Mouse (Mus musculus) adrenal gland, adult 8-10 months (tissue): ENCODE results near the gene Cd82. TPM values are rescaled to one million over a fixed set of nuclear protein-coding genes. Genes with fewer than 3 reads are reported as not detected.
A peak's percentile ranks its signal among the peaks of the same experiment; 100 is the strongest.

Experiments
- DNase-seq: peaks from one replicate; pipeline ENCODE4 v3.0.0; 2022
- total RNA-seq, 4 experiments: library from RNA; stranded (reverse); gene quantifications; 2 replicates each; pipeline ENCODE4 v1.2.4; 2022

Gene Cd82
- total RNA-seq, 4 experiments from 2014 or later: 74.6 to 101 (median 78.3) TPM

- DNase-seq: no peak
These were observed 3.4 kb upstream of the Cd82 start for GRCm38 (mm10) chr2:93466314-93466713.

DNA sequence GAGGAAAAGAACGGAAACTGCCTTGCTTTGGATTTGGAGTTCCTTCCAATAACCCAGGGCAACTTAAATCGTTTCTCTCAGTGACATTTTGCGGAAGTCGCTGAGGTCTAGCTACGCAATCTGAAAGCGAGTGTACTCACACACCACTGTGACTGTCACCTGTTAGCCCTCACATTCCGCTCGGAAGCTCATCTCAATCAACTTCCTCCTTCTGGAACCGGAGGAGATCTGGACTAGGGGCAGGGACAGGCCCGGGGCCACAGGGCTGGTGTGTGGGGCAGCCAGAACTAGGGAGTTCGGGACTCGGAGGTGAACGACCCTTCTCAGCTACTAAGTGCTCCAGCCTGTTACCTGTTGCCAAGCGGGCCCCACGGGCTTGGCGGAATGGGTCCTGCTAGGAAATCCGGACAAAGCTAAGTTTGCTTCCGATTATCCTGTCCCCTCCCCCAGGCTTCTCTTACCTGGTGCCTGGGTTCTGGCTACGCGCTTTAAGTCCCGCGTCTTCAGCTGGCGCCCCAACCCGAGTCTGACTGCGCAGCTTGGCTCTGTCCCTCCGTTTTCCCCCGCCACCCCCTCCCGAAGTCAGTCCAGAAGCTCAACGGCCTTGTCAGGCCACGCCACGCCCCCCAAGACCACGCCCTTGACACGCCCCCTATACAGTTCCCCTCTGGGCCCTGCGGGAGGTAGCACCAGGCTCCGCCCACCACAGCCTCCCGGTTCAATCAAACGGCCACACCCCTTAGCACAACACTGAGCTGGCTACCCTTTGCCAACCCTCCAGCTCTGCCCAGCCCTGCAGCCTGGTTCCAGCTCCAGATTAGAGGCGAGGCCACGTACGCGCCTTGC lies 848 bp downstream of the Cd82 start:
- peak; percentile 99 for DNase-seq

GRCm38 (mm10) chr2:93460786-93461469 lies 2.0 kb downstream of the Cd82 start:
- no peak for DNase-seq

DNA sequence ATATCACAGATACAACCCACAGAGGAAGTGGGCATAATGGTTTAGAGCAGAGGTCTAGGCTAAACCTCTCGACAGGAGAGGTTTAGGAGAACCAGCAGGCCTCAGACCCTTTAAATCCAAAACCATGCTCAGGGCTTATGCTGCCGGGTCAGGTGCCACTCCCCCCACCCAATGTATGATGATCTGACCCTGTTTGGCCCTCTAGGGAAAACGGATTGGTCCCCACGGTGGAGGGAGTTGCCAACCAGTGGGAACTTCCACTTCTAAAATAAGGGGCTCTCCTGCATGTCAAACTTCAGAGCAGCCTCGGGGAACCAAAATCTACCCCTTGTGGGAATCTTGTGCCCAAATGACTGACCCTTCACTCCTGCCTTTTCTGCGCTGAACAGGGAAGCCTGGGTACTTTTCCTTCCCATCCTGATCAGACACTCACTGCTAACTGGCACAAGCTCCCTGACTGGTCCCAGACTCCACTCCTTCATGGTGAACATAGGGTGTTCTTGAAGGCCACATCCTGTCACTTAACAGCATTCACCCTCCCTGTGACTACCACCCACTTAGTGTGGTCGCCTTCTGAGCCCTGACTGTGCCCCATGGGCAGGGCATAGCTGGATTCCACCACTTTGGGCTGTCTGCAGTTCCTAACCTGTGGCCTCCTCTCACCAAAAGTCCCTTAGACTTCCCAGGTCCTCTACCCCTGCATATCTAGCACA lies 3.6 kb downstream of the Cd82 start:
- no peak for DNase-seq

GRCm38 (mm10) chr2:93458332-93459207 lies 4.4 kb downstream of the Cd82 start:
- no peak for DNase-seq

- DNase-seq: no peak
These were observed 5.4 kb downstream of the Cd82 start for GRCm38 (mm10) chr2:93457426-93458130.

DNA sequence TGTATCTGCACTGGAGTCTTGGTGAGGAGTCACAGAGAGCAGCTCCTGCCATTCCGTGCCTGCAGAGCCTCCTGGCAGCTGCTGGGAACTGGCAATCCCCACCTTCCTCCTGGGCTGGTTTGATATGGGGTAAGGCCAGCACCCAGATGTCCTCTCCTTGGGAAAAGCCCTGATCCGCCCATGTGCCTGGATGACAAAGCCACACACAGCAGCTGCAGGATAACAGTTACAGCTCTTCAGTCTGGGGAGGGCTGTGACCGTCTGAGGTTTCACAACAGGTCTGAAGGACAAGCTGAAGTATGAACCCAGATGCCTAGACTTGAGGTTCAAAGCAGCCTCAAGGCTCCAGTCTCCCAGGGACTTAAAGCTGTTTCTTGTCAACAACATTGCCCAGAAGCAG lies 6.8 kb downstream of the Cd82 start:
- DNase-seq: peak; percentile 70

DNA sequence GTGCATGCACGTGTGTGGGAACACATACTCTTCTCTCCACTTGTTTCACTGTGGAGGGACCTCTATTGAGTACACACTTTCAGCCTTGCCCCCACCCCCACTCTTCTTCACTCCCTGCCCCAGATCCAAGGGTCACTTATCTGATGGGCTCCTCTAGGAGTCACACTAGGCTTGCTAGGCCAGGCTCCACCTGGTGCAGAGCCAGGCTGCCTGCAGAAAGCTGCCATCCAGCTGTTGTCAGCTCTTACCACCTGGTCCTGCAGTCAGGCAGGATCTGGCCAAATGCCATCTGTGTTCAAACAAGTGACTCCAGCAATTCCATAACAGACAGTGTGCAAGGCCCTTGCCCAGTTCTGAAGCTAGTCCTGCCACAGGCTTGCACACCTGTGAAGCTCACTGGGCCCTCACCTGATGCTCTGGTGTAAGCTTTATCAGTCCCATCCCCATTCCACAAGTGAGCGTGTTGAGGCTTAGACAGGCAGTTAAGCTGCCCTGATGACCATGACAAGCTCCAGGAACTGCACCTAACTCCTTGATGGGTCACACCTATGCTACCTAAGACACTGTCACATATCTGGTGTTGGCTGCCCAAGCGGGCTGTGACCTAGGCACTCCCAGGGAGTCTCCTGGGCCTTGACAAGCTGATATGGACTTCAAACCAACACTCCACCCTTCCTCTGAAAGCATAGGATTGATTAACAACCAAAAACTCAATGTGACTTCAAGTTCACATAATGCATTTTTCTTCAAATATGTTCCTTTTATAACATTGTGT lies 7.9 kb downstream of the Cd82 start:
- DNase-seq: no peak

DNA sequence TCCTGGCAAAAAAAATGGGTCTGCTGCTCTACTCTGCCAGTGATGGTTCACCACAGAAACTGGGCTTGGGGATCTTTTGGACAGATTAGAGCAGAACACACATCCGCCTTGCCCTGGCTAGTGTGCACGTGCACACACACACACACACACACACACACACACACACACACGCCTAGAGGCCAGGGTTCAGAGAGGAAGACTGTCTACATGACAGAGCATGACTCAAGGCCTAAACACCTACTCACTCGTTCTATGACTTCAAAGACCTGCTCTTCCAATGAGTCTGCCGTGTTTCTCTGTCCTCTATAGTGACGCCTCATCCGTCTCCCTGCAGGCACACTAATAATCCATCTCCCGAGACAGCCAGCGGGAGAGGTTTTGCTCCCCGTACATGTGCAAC lies 8.6 kb downstream of the Cd82 start:
- DNase-seq: no peak

- no peak for DNase-seq
These were observed 9.9 kb downstream of the Cd82 start for GRCm38 (mm10) chr2:93453046-93453445.

- DNase-seq: no peak
These were observed 10.4 kb downstream of the Cd82 start for GRCm38 (mm10) chr2:93452506-93452905.

DNA sequence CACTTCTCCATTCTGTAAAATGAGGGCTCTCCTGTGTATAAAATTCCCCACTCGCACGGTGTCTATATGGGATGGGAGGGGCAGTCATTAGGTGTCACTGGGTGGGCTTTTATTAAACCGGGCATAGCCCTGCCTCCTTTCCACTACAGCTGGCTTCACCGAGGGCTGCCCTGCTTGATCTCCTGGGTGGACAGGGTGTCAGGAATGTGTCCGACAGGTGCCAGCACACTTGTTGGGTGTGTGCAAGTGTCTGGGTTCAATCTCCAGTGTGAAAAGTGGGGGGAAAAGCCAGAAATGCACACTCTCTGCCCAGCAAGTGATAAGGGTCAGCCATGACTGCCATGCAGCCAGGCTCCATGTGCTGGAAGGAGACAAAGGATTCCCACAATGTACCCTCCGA lies 10.9 kb downstream of the Cd82 start:
- no peak for DNase-seq

DNA sequence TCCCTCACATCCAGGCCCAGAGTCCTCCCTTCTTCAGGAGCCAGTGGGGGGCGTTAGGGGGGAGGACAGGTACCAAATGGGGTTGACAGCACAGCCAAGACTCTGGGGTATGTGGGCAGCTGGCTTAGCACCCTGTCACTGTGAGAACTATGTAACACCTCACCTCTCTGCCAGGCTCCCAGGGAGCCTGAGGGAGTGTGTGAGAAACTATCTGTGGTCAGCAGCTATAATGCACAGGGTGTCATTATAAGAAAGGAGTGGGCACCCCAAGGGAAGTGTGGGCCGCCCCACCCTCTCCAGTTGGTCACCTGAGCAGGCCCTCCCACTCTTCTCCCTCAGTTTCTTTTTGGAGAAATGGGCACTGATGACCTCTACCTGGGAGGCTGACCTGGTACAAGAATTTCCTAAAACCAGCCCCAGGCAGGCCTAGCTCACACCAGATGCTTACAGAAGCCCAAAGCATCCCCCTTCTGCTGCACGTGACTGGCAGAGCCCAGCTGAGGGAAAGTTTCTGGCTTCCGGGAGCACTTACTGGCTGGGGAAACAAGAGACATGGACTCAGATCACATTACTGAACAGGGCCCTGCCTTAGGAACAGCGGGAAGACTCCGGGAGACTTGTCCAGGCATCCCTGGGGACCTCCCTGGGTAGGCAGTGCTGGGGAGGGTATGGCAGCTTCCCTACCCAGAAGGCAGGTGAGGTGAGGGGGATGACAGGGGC lies 11.6 kb downstream of the Cd82 start:
- DNase-seq: no peak

GRCm38 (mm10) chr2:93450695-93451094 lies 12.2 kb downstream of the Cd82 start:
- DNase-seq: no peak

DNA sequence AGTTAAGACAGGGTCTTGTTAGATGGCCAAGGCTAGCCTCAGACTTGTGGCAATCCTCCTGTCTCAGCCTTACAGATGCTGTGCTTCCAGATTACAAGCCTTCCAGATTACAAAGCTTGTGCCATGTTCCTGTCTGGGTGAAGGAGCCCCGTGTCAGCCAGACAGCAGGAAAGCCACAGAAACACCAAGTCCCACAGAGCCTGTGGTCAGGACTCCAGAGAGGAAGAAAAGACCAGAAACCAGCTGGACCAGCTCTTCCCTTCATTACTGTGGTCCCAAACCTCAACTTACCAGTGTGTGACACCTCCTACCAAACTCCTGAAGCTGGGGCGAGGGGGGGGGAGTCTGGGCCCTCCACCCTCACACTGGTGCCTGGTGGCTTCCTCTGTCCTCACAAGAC lies 13.3 kb downstream of the Cd82 start:
- no peak for DNase-seq

DNA sequence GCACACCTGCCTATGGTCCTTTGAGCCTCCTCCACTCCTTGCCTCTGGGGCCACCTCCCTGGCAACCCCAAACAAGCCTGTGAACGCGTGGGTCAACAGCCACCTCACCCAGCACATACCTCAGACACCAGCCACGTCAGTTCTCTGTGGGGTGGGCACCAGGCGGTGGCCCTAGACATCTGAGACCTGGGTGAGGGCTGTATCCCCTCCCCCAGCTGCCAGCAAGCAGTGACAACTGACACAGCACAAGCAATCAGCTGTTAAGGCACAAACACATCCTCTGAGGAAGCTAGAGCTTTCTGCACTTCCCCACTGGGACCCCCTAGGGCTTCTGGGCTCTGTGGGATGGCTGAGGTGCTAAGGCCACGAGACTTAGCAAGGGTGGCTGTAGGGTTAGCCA lies 14.2 kb downstream of the Cd82 start:
- DNase-seq: no peak

DNA sequence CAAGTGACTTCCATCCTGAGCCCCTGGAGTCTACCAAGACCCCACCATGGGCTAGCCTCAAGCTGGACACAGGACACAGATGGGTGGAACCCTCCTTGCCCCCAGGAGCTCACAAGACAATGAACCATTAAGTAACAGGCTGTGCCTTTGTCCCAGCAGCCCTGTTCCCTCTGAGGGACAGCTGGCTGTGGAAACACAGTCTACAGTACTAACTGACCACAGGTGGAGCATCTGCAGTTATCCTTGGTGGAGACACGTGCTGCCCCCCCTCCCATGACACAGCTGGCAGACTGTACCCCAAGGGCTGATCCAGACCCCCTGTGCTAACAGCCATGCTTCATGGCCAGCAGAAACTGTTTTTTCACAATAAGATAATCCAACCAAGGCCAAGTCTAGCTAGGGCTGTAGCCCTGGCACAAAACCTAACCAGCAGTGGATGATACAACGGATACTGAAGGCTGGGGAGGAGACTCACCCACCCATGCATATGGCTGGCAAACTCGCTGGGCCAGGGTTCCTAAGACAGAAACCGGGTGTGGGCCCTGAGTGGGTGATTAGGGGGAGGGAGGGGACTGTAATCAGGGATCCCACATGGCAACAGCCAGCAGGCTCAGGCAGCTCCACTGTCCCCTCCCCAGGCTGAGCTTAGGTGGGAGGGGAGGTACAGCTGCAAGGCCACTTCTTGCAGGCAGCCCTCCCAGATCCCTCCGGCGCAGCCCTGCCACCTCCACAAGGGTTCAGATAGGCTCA lies 15.3 kb downstream of the Cd82 start:
- no peak for DNase-seq

DNA sequence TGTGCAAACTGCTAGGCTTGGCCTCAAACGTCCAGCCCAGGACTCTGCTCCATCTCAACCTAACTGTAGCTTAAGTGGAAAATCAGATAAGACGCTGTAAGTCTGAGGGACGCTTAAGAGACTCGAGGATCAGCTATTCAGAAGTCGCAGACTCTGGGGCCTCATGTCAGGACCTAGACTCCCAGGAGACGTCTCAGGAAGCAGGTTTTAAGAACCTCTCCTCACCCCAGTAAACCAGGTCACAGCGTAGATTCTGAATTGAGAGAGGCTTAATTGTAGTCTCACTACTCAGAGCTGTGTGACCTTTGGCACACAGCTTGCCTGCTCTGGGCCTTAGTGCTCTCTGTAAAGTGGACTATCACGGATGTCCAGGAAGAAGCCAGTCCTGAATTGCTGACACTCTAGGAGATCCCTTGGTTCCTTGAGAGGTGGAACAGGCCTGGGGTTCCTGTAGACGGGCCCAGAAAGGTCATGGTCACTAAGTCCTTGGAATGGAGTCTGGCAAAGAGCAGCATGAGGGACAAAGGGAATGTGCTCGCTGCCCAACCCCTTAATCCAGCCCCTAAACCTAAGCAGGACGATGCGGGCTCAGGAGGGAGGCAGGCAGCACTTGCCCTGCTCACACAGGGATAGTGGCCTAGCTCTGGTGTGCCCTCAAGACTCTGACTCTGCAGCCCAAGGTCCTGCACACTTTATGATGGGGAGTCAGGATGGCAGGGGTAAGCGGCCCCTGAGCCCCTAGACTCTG lies 16.2 kb downstream of the Cd82 start:
- DNase-seq: peak; percentile 15

DNA sequence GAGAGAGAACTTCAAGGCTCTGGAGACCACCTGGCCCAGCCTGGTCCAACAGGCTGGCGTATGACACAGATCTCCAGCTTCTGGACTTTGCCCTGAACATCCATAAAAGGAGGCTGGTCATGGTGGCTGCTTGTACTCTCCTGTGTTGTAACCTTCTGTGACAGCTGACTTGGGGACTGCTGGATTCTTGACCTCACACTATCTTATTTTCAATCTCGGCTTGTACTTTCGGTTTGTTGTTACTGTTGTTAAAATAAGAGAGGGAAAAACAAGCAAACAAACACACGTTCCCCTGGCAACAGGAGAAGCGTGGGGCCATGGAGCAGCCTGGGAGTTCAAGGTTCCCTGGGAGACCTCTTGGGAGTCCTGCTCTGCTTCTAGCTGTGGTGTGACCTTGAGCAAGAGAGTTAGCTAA lies 17.7 kb downstream of the Cd82 start:
- no peak for DNase-seq
